Mouse (Mus musculus) lung, embryonic 15.5 days (tissue): ENCODE results near the gene 1700028K03Rik. TPM values are rescaled to one million over a fixed set of nuclear protein-coding genes. Genes with fewer than 3 reads are reported as not detected.

Experiments used
- ATAC-seq: fragments of 200-750 bp; cut with Nextera tagmentation; 2 replicates; pipeline ENCODE4 v1.8.0; 2017; ENCODE audit warnings: moderate number of reproducible peaks, borderline replicate concordance; ENCODE audit not compliant: low FRiP score, low TSS enrichment; ENCODE audit errors: extremely low read depth
- H3K27ac ChIP-seq: fragments of 300-500 bp; sonication (generic); 2 replicates; pipeline ENCODE4 v1.5.1; 2015; ENCODE audit warnings: moderate library complexity, mild to moderate bottlenecking, inconsistent platforms
- H3K27me3 ChIP-seq: fragments of 300-500 bp; sonication (generic); 2 replicates; pipeline ENCODE4 v1.6.1; 2015; ENCODE audit warnings: inconsistent platforms
- H3K36me3 ChIP-seq: fragments of 300-500 bp; sonication (generic); 2 replicates; pipeline ENCODE4 v1.6.1; 2015; ENCODE audit warnings: inconsistent platforms
- H3K4me1 ChIP-seq: fragments of 300-500 bp; sonication (generic); 2 replicates; pipeline ENCODE4 v1.6.1; 2015; ENCODE audit warnings: inconsistent platforms
- H3K4me2 ChIP-seq: fragments of 300-500 bp; sonication (generic); 2 replicates; pipeline ENCODE4 v1.6.1; 2015; ENCODE audit warnings: inconsistent platforms, mild to moderate bottlenecking, moderate library complexity
- H3K4me3 ChIP-seq: fragments of 300-500 bp; sonication (generic); 2 replicates; pipeline ENCODE4 v1.5.1; 2015; ENCODE audit warnings: mild to moderate bottlenecking, inconsistent platforms
- H3K9ac ChIP-seq: fragments of 300-500 bp; sonication (generic); 2 replicates; pipeline ENCODE4 v1.6.1; 2015; ENCODE audit warnings: inconsistent platforms
- H3K9me3 ChIP-seq: fragments of 300-500 bp; sonication (generic); 2 replicates; pipeline ENCODE4 v1.6.1; 2016; ENCODE audit warnings: inconsistent platforms
- WGBS: fragments of 180-500 bp; shearing (Covaris S2); methylation state at CpG from one replicate; pipeline ENCODE4 v1.1.7; 2015; 5-methylcytosine and 5-hydroxymethylcytosine counted together
- polyA plus RNA-seq: library from polyadenylated mRNA; unstranded; fragments of >200 nt; fragmentation: Nextera tagmentation; extraction: Ambion mirVana; gene quantifications from 2 replicates; pipeline ENCODE4 v1.2.1, GENCODE M21; 2015

The 1700028K03Rik gene
- polyA plus RNA-seq, 1 experiment from 2014 or later = 0.05 TPM

DNA sequence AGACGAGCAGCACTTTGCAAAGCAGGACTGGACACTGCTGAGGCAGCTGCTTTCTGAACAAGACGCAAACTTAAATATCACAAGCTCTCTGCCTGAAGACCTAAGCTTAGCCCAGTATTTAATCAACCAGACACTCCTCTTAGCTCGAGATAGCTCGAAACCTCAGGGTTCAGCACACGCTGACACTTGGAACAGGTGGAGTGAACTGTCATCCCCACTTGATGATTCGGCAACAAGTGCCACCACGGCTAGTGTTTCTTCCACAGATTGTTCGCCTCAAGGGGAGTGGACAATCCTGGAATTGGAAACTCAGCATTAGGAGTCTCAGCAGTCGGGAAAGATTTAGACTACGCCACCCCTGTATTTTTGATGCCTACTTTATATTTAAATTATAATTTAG, 24.0 kb upstream of the 1700028K03Rik start:
- no peaks in the 10 kb centered on the region for H3K27me3 ChIP-seq
- WGBS = 77% methylated on average over 10 of the region's 10 CpGs
- no peak overlapping the region for H3K4me2 ChIP-seq
- ATAC-seq = no peak
- no peak overlapping the region for H3K27ac ChIP-seq
- H3K9ac ChIP-seq = no peak overlapping the region
- no peaks in the 10 kb centered on the region for H3K9me3 ChIP-seq
- no peaks in the 10 kb centered on the region for H3K36me3 ChIP-seq
- H3K4me1 ChIP-seq = no peaks in the 10 kb centered on the region
- no peak overlapping the region for H3K4me3 ChIP-seq

DNA sequence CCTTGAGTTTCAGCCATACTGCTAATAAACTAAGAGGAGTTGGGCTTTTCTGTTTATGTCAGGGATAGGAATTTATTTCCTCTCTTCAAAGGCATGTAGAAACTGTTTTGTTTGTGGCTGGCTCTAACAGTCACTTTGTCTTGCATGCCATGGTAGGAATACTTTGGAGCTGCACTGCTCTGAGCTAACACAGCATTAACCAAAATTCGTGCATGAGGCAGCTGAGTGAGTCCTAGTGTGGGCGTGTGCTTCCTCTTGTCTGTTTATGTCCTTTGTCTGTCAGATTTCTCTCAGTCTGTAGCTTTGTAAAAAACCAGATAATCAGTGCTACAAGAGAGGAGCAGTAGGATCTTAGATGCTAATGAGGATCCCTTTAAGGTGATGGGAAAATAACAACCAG, 23.2 kb upstream of the 1700028K03Rik start:
- ATAC-seq = no peak
- H3K4me1 ChIP-seq = no peaks in the 10 kb centered on the region
- no peak overlapping the region for H3K9ac ChIP-seq
- no peak overlapping the region for H3K27ac ChIP-seq
- no peaks in the 10 kb centered on the region for H3K9me3 ChIP-seq
- WGBS = 37% methylated on average over 2 of the region's 2 CpGs
- no peaks in the 10 kb centered on the region for H3K36me3 ChIP-seq
- H3K4me3 ChIP-seq = no peak overlapping the region
- H3K4me2 ChIP-seq = no peak overlapping the region
- no peaks in the 10 kb centered on the region for H3K27me3 ChIP-seq

DNA sequence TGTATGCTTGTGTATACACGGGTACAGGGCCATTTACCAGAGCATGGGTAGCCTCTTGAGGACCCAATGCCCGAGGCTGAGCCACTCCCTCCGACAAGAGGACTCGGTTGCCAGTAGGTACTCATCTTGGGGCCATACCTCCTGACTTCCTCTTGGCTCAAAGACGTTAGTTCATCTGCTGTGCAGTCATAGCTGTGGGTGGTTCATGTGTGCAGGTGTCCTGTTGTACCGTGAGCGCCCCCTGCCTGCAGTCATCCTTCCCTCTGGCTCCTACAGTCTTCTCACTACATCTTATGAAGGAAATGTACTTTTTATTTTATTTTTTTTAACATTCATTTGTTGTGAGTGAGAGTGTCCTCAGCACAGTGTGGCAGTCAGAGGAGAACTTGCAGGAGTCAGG, 20.9 kb upstream of the 1700028K03Rik start:
- no peak overlapping the region for H3K27ac ChIP-seq
- H3K27me3 ChIP-seq = no peaks in the 10 kb centered on the region
- no peak; the same call in 1 of the 2 replicates for ATAC-seq
- no peaks in the 10 kb centered on the region for H3K36me3 ChIP-seq
- H3K4me3 ChIP-seq = no peak overlapping the region
- H3K9me3 ChIP-seq = no peaks in the 10 kb centered on the region
- no peak overlapping the region for H3K9ac ChIP-seq
- H3K4me1 ChIP-seq = no peaks in the 10 kb centered on the region
- no peak overlapping the region for H3K4me2 ChIP-seq
- WGBS = 42% methylated on average over 7 of the region's 7 CpGs

- no peak overlapping the region for H3K27ac ChIP-seq
- 89% methylated on average over 3 of the region's 3 CpGs for WGBS
Measured at GRCm38 (mm10) chr5:107515453-107515852, 19.1 kb upstream of the 1700028K03Rik start.

DNA sequence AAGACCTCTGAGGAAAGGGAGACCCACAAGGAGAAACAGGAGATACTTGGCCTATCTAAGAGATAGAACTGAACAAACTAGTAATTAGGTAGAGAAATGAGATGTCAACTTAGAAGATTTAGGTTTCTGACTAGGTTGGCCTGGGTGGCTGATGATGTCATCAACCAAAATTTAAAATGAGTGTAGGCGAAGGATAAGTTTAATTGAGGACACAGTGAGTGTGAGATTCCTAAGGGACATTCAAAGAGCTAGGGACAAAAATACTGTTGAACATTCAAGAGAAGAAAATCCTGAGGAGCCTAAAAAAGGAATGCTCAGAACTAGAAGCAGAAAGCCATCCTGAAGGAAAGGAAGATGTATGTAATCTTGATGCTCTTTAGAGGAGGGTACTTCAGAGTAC, 18.4 kb upstream of the 1700028K03Rik start:
- no peaks in the 10 kb centered on the region for H3K36me3 ChIP-seq
- no peak for ATAC-seq
- WGBS = 93% methylated on average over 1 of the region's 1 CpGs

More at GRCm38 (mm10) chr5:107515453-107515852, 19.1 kb upstream of the 1700028K03Rik start:
- Histone ChIP-seq H3K4me3 (no peak overlapping the region), H3K27me3 (no peaks in the 10 kb centered on the region), H3K4me1 (no peaks in the 10 kb centered on the region), H3K36me3 (no peaks in the 10 kb centered on the region), H3K9me3 (no peaks in the 10 kb centered on the region), H3K4me2 (no peak overlapping the region), H3K9ac (no peak overlapping the region)
- ATAC-seq = no peak

DNA sequence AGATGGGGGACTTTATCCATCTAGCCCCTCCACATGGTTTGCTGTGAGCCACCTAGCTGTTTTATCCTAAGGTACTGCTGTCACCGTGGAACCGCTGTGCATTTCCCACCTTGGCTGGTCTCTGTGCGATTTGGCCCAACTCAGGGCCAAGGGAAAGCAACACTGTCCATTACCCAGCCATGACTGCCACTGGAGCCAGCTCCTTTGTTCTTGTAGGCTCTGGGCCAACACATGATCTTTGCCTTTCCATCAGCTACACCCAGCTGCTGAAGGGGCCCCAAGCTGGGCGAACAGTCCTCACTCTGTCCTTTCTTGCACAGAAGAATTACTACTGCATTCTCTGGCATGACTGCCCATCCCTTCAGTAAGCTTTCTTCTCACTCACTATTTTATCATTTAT, 15.9 kb upstream of the 1700028K03Rik start:
- H3K27ac ChIP-seq = no peak overlapping the region
- no peak for ATAC-seq

More for the DNA sequence above, 18.4 kb upstream of the 1700028K03Rik start:
- no peaks in the 10 kb centered on the region for H3K4me1 ChIP-seq
- no peaks in the 10 kb centered on the region for H3K27me3 ChIP-seq
- no peaks in the 10 kb centered on the region for H3K9me3 ChIP-seq
- H3K4me3 ChIP-seq = no peak overlapping the region
- H3K9ac ChIP-seq = no peak overlapping the region
- no peak overlapping the region for H3K4me2 ChIP-seq
- no peak overlapping the region for H3K27ac ChIP-seq

DNA sequence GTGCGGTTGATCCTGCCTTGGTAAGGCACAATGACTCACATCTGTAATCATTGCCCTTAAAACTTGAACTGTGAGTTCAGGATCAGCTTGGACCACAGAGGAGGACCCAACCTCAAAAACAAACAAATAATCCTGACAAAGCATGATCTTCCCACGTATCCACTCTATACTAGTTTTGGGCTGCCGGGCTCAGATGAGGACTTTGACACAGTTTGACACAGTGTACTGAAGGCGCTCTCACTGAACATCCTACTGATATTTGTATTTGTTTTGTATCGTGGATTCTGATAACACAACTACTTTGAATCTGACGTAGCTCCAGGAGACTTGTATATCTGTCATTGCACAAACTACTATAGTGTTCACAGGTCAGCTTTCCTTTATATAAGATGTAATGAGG, 13.1 kb upstream of the 1700028K03Rik start:
- Histone ChIP-seq H3K9ac (no peak overlapping the region), H3K4me3 (no peak overlapping the region), H3K4me1 (no peaks in the 10 kb centered on the region), H3K27ac (no peak overlapping the region), H3K9me3 (no peaks in the 10 kb centered on the region), H3K27me3 (no peaks in the 10 kb centered on the region), H3K36me3 (no peaks in the 10 kb centered on the region), H3K4me2 (no peak overlapping the region)
- WGBS = 82% methylated on average over 6 of the region's 6 CpGs
- no peak for ATAC-seq

More for the DNA sequence above, 15.9 kb upstream of the 1700028K03Rik start:
- H3K4me2 ChIP-seq = no peak overlapping the region
- 83% methylated on average over 4 of the region's 4 CpGs for WGBS
- H3K27me3 ChIP-seq = no peaks in the 10 kb centered on the region
- H3K9me3 ChIP-seq = no peaks in the 10 kb centered on the region
- H3K36me3 ChIP-seq = no peaks in the 10 kb centered on the region
- no peak overlapping the region for H3K9ac ChIP-seq
- no peak overlapping the region for H3K4me3 ChIP-seq
- no peaks in the 10 kb centered on the region for H3K4me1 ChIP-seq

DNA sequence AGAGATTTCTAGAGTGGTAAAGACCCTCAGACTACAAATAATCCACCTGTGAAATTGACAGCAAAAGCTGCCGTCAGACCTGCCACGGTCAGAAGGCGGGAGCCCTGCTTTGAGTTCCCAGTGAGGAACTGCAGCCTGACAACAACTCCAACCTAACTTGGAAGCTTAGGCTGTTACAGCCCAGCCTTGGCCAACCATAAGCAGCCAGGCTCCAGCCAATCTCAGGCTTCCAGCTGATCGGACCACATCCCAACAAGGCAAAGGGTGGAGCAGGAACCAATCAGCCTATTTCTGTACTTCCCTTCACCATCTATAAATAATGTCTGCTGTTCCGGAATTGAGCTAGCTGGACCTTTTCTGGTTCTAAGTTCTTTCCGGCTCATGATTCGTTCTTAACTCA, 12.6 kb upstream of the 1700028K03Rik start:
- Histone ChIP-seq H3K27me3 (no peaks in the 10 kb centered on the region), H3K27ac (no peak overlapping the region), H3K4me2 (no peak overlapping the region), H3K9me3 (no peaks in the 10 kb centered on the region), H3K36me3 (no peaks in the 10 kb centered on the region), H3K9ac (no peak overlapping the region), H3K4me1 (no peaks in the 10 kb centered on the region), H3K4me3 (no peak overlapping the region)
- ATAC-seq = no peak
- WGBS = 66% methylated on average over 7 of the region's 7 CpGs

- Histone ChIP-seq H3K4me3 (no peak overlapping the region), H3K27me3 (no peaks in the 10 kb centered on the region), H3K36me3 (no peaks in the 10 kb centered on the region), H3K9ac (no peak overlapping the region), H3K27ac (no peak overlapping the region), H3K4me2 (no peak overlapping the region), H3K4me1 (no peaks in the 10 kb centered on the region), H3K9me3 (no peaks in the 10 kb centered on the region)
- no peak for ATAC-seq
- WGBS = 73% methylated on average over 10 of the region's 10 CpGs
Measured at GRCm38 (mm10) chr5:107524281-107524680, 10.2 kb upstream of the 1700028K03Rik start.

DNA sequence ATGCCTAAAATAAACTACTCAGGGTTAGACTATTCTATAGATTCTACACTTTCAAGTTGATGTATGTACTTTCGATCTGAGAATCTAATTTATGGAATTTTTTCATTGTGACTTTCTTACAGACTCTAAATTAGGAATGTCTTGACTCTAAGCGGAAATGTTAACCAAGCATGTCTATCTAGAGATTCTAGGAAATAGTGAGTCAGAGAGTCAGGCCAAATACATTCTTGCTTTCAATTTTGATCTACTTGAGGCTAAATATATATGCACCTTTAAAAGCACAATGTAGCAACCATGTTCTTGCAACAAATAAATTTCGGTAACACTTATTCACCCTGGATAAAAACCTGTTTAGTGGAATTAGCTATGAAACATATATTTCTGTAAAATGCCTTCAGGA, 5.7 kb upstream of the 1700028K03Rik start:
- Histone ChIP-seq H3K9me3 (no peaks in the 10 kb centered on the region), H3K36me3 (no peaks in the 10 kb centered on the region), H3K4me3 (no peak overlapping the region), H3K27ac (no peak overlapping the region), H3K4me1 (no peaks in the 10 kb centered on the region), H3K9ac (no peak overlapping the region), H3K4me2 (no peak overlapping the region), H3K27me3 (no peaks in the 10 kb centered on the region)
- WGBS = 89% methylated on average over 3 of the region's 3 CpGs
- no peak for ATAC-seq

- no peaks in the 10 kb centered on the region for H3K9me3 ChIP-seq
- no peaks in the 10 kb centered on the region for H3K36me3 ChIP-seq
- H3K4me2 ChIP-seq = no peak overlapping the region
- H3K27me3 ChIP-seq = no peaks in the 10 kb centered on the region
- no peak overlapping the region for H3K27ac ChIP-seq
- H3K4me1 ChIP-seq = no peaks in the 10 kb centered on the region
- H3K4me3 ChIP-seq = no peak overlapping the region
- WGBS = 38% methylated on average over 2 of the region's 2 CpGs
- no peak for ATAC-seq
- no peak overlapping the region for H3K9ac ChIP-seq
Measured at GRCm38 (mm10) chr5:107533590-107533989, 919 bp upstream of the 1700028K03Rik start.

DNA sequence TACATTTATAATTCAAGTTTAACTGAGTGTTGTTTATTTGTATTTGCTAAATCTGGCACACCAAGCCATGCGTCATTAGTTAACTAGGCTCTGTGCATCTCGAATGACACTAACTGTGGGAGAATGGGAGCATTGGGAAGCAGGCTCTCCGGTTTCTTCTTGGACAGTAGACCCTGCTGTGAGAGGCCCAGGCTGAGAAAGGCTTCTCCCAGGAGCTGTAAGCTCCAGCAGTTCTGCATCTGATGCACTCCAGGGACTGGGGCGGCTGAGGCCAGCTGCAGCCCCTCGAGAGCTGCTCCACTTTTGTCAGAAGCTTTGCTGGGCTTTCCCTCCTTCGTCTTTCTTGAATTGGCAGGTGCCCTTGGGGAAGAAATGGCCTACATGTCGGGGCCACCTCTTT, 7.2 kb downstream of the 1700028K03Rik start:
- Histone ChIP-seq H3K27ac (no peak overlapping the region), H3K9me3 (no peaks in the 10 kb centered on the region), H3K9ac (no peak overlapping the region), H3K4me1 (no peaks in the 10 kb centered on the region), H3K27me3 (no peaks in the 10 kb centered on the region), H3K4me2 (no peak overlapping the region), H3K36me3 (no peaks in the 10 kb centered on the region), H3K4me3 (no peak overlapping the region)
- no peak for ATAC-seq
- WGBS = 33% methylated on average over 7 of the region's 7 CpGs

- WGBS = 53% methylated on average over 4 of the region's 4 CpGs
- no peaks in the 10 kb centered on the region for H3K4me1 ChIP-seq
- H3K27ac ChIP-seq = no peak overlapping the region
- H3K36me3 ChIP-seq = peaks cover 4% of the 10 kb centered on the region; the same call in 1 of the 2 replicates
- no peaks in the 10 kb centered on the region for H3K27me3 ChIP-seq
- no peak for ATAC-seq
- H3K4me2 ChIP-seq = no peak overlapping the region
- no peak overlapping the region for H3K9ac ChIP-seq
- H3K4me3 ChIP-seq = no peak overlapping the region
- no peaks in the 10 kb centered on the region for H3K9me3 ChIP-seq
Measured at GRCm38 (mm10) chr5:107545927-107546326, 11.4 kb downstream of the 1700028K03Rik start.
